Mouse (Mus musculus) layer of hippocampus, postnatal 25 days (tissue): ENCODE measurements around the gene Slc9a8. TPM values are rescaled to one million over a fixed set of nuclear protein-coding genes. Genes with fewer than 3 reads are reported as not detected.
"Not testable (repeated sequence)": the region's sequence is repeated elsewhere in the genome, so short reads cannot be mapped to it uniquely, and the experiment has no call there.

ENCODE experiments used
- DNase-seq, 2 experiments: peaks; one replicate each; pipeline ENCODE4 v3.0.0; 2022; ENCODE audit warnings: mixed read lengths in 2 of 2, low spot score in 1 of 2; ENCODE audit errors: extremely low spot score in 1 of 2
- total RNA-seq, 2 experiments: library from RNA; stranded (reverse); gene quantifications; 2 replicates each; pipeline ENCODE4 v1.2.3; 2021

Slc9a8 gene
- total RNA-seq: 10 to 100 TPM; 25.9 to 35.7 TPM

- peak; percentile 78 to 91 for DNase-seq
Measured at GRCm38 (mm10) chr2:167421330-167422149, at the start of gene Slc9a8. TSS of gene Slc9a8 (plus strand) at chr2:167421712.

GRCm38 (mm10) chr2:167373266-167373665 lies 48.2 kb upstream of the Slc9a8 start:
- peak in 1 of 2 experiments; percentile 45 for DNase-seq

- no peak for DNase-seq
Measured at GRCm38 (mm10) chr2:167374191-167374805, 47.2 kb upstream of the Slc9a8 start.

- DNase-seq: no peak
Measured at GRCm38 (mm10) chr2:167375135-167375534, 46.4 kb upstream of the Slc9a8 start.

GRCm38 (mm10) chr2:167375688-167376087 lies 45.8 kb upstream of the Slc9a8 start:
- no peak for DNase-seq

GRCm38 (mm10) chr2:167376160-167376564 lies 45.4 kb upstream of the Slc9a8 start:
- DNase-seq: peak in 1 of 2 experiments; percentile 8

- DNase-seq: no peak
Measured at GRCm38 (mm10) chr2:167377697-167378096, 43.8 kb upstream of the Slc9a8 start.

- DNase-seq: no peak
Measured at GRCm38 (mm10) chr2:167378972-167379371, 42.5 kb upstream of the Slc9a8 start.

- DNase-seq: no peak
Measured at GRCm38 (mm10) chr2:167380615-167381285, 40.8 kb upstream of the Slc9a8 start.

- DNase-seq: no peak
Measured at GRCm38 (mm10) chr2:167381596-167381995, 39.9 kb upstream of the Slc9a8 start.

GRCm38 (mm10) chr2:167382389-167382788 lies 39.1 kb upstream of the Slc9a8 start:
- DNase-seq: no peak

- no peak for DNase-seq
Measured at GRCm38 (mm10) chr2:167383666-167384083, 37.8 kb upstream of the Slc9a8 start.

GRCm38 (mm10) chr2:167386456-167386855 lies 35.1 kb upstream of the Slc9a8 start:
- no peak for DNase-seq

GRCm38 (mm10) chr2:167386998-167387397 lies 34.5 kb upstream of the Slc9a8 start:
- no peak for DNase-seq

GRCm38 (mm10) chr2:167394426-167394825 lies 27.1 kb upstream of the Slc9a8 start:
- no peak for DNase-seq

- not testable (repeated sequence) for DNase-seq
Measured at GRCm38 (mm10) chr2:167396420-167396819, 25.1 kb upstream of the Slc9a8 start.

- DNase-seq: no peak
Measured at GRCm38 (mm10) chr2:167399012-167399411, 22.5 kb upstream of the Slc9a8 start.

GRCm38 (mm10) chr2:167399646-167400045 lies 21.9 kb upstream of the Slc9a8 start:
- no peak for DNase-seq

GRCm38 (mm10) chr2:167403085-167403484 lies 18.4 kb upstream of the Slc9a8 start:
- no peak for DNase-seq

- no peak for DNase-seq
Measured at GRCm38 (mm10) chr2:167405101-167405880, 16.2 kb upstream of the Slc9a8 start.
